Mouse (Mus musculus): Measurements from ENCODE around the gene Rpa2.
"Not testable (repeated sequence)": the region's sequence is repeated elsewhere in the genome, so short reads cannot be mapped to it uniquely, and the experiment has no call there.

DNA sequence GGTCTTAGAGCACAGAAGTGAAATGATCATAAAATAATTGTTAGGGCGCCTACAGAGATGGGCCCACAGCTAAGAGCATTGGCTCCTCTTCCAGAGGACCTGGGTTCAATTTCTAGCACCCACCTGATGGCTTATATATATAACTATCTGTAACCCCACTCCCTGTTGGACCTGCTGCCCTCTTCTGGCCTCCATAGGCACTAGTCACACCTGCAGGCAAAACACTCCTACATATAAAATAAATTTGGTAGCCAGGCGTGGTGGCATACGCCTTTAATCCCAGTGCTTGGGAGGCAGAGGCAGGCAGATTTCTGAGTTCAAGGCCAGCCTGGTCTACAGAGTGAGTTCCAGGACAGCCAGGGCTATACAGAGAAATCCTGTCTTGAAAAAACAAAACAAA, 5.0 kb upstream of the Rpa2 start:
- TF ChIP-seq CTCF (IDR thresholded peaks at IDR 0.05; ENCODE audit: low read depth); EP300 (optimal IDR thresholded peaks at IDR 0.05): not testable (repeated sequence)

All from stomach, postnatal 0 days (tissue).